Mouse (Mus musculus) c-Kit-positive CD71-negative TER-119-negative erythroid progenitor cells, embryonic 14.5 days (primary cell): Measurements from ENCODE around the gene Pltp.
A peak's percentile ranks its signal among the peaks of the same experiment; 100 is the strongest.
"Not testable (repeated sequence)": the region's sequence is repeated elsewhere in the genome, so short reads cannot be mapped to it uniquely, and the experiment has no call there.

ENCODE experiments used
- DNase-seq: peaks from one replicate; pipeline ENCODE4 v3.0.0-alpha.2; 2013; ENCODE audit warnings: low read depth

Pltp gene

DNA sequence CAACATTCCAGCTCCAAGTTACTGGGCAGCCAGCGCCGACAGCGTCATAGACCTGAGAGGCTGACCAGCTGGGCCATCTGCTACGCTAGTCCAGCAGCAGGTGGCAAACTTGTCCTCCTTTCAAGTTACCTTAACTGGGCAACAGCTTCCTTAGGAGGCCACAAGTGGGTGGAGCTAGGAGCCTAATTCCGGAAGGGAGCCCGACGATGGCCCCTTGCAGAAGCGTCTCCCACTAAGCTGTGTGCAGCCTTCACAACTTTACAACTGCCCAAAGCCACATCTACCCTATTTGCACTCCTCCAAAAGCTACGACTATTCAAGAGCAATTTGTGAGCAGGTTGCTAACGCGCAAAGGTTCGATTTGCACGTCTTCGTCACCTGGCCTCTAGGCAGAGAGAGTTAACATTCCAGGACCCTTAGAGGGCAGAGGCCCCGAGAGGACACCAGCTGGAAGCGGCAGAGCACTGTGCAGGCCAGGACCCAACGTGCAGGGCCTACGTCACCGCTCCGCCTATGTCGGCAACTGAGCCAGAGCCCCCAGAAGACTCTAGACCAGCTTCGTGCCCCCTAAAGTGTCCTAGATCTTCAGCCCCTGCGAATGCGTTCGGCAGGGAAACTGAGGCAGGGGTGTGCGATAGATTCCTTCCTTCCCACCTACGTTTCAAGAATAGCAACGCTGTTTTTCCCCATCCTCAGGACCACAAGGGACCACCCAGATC lies 21.2 kb upstream of the Pltp start:
- DNase-seq = peak; percentile 74

DNA sequence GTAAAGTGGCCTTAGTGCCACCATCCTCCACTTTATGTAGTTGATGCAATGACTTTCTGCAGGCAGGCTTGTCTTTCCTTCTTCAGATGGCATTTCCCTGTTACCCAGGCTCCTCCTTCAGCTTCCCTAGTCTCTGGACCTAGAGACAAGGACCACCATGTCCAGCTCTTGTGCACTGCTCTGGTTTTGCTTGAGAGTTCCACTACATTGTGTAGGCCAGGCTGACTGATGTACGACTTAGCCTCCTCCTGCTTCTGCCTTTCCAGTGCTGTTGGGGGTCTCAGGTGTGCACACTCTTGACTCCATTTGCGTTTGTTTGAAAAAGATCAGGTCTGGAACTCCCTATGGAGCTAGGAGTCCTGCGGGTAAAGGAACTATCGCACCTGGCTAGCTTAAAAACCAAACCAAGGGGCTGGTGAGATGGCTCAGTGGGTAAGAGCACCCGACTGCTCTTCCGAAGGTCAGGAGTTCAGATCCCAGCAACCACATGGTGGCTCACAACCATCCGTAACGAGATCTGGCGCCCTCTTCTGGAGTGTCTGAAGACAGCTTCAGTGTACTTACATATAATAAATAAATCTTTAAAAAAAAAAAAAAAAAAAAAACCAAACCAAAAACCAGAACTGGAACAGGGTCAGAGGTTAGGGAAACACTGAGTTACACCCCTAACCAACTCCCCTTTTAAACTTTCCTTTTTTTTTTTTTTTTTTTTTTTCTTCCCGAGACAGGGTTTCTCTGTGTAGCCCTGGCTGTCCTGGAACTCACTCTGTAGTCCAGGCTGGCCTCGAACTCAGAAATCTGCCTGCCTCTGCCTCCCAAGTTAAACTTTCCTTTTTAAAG lies 20.1 kb upstream of the Pltp start:
- not testable (repeated sequence) for DNase-seq

DNA sequence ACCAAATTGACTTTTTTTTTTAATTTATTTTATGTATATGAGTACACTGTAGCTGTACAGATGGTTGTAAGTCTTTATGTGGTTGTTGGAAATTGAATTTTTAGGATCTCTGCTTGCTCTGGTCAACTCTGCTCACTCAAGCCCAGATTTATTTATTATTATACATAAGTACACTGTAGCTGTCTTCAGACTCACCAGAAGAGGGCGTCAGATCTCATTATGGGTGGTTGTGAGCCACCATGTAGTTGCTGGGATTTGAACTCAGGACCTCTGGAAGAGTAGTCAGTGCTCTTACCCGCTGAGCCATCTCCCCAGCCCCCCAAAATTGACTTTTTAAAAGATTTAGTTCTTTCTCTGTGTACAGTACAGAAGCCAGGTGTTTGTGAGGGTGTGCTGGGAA lies 18.1 kb upstream of the Pltp start:
- DNase-seq = not testable (repeated sequence)

DNA sequence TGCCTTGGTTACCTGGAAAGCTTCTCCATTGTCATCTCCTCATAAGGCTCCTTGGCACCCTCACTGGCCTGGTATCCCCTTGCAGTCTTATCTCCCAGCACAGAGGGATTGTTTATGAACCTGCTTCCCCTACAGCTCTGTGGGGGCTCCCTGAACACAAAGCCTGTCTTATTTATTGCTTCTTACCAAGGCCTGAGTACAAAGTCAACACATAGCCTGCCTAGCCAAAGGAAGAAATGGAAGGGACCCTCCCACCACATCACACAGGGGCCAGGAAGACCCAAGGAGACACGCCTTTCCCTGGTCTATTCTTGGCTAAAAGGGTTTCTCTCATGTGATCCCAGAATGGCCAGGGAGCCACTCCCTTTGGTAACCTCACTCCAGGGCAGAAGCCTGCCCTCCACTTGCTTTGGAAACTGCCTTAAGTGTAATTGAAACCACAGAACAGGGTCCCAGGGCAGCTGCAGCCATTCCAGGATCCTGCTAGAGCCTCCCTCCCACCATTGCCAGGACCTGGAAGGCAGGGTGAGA lies 16.8 kb upstream of the Pltp start:
- no peak for DNase-seq

DNA sequence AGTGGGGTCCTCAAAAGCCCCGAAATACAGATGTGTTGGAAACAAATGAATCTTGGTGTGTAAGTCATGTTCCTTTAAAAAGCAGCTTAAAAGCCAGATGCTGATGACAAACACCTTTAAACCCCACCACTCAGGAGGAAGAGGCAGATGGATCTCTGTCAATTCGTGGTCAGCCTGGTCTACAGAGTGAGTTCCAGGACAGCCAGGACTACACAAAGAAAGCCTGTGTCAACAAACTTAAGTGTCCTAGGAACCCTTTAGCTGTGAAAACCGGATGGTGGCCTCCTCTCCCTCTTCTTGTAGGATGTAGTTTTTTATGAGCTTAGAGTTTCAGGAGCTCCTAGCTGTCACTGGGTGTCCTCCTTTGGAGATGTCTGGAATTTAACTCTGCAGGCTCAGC lies 16.1 kb upstream of the Pltp start:
- no peak for DNase-seq

DNA sequence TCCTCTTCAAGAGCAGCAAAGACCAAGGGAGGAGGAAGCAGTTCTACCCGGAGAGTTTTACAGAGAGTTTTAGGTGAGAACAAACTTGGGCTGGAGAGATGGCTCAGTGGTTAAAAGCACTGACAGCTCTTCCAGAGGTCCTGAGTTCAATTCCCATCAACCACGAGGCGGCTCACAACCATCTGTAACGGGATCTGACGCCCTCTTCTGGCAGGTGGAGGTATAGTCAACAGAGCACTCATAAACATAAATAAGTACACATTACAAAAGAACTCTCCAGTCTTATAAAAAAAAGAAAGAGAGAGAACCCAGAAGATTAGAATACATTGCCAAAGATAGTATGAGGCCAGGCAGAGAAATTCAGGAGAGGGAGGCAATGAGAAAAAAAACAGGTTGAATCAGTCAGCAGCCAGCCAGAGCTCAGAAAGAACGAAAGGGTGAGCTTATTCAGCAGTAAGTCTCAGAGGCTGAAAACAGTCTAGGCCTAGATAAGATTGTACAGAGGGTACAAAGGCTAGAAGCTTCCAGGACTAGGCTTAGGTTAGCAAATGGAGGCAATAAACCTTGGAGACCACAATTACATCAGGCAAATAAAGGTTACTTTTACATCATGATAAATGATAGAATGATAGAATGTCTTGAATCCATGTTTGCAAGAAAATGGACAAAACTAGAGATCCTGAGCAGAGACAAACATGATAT lies 14.2 kb upstream of the Pltp start:
- DNase-seq = no peak

DNA sequence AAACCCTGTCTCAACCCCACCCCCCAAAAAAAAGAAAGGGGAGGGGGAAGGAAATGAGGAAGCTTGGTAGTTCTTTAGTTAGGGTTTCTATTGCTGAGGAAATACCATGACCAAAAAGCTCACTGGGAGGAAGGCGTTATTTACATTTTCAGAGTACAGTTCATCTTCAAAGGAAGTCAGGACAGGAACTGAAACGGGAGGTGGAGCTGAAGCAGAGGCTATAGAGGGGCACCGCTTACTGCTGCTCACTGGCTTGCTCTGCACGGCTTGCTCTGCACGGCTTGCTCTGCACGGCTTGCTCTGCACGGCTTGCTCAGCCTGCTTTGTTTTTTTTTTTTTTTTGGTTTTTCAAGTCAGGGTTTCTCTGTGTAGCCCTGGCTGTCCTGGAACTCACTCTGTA lies 11.0 kb upstream of the Pltp start:
- no peak for DNase-seq

DNA sequence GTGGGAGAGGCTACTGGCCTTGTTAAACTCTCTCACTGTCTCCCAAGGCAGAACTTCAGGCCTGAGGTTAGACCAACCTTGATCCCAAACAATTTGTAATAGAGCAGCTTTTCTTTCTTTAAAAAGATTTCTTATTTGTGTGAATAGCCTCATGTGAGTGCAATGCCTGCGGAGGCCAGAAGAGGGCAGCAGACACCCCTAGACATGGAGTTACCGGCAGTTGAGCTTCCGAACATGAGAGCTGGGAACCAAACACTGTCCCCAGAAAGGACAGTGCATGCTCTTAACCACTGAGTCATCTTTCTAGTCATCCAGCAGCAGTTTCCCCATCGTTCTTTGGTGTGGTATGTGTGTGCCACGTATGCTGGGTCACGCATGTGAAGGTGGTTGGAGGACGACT lies 10.1 kb upstream of the Pltp start:
- no peak for DNase-seq

DNA sequence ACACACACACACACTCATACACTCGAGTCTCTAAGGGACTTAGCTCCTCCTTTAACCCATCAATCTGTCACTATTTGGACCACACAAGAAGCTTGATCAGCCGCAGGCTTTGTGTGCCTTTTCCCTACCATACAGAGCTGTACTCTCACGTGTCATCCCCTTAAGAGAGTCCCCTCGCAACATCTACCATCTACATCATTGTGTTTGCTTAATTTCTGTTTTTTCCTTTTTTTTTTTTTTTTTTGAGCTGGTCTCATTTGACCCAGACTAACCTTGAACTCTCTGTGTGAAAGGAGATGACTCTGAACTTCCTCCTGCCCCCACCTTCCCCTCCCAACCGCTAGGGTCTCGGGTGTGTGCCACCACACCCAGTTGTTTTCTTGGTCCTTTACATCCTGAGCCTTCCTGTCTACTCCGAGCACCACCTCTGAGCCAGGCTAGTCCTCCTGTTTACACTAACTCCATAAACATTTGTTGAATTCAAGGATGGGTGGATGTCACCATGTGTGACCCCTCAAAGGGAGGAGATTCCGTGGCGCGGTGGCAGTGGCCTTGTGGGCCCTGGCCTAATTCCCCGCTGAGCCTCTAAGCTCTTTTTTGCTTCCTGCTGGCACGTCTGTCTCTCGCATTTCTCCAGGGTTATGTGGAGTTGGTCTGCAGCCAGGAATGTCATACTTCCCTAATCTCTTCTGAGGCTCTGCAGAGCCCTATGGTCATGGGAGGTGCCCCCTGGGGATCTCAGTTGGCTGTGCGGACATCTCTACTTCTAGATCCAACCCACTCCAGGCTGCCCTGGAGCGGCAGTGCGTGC lies 9.4 kb upstream of the Pltp start:
- no peak for DNase-seq

DNA sequence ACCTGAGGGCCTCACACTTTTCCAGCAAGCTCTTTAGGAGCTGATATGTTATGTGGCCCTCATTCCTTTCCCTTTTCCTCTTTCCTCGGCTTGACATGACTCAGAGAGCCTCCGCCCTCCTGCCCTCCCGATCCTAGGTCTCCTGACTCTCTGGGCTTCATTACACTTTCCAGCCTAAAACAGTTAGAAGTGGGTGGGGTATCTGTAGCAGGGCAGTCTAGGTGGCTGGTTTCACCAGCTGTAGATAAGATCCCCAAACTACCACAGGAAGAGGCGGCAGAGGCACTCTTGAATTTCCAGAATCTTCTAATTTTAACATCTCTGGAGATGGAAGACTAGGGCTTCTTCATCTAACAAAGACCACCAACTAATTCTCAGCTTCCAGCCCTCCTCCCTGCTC lies 7.1 kb upstream of the Pltp start:
- no peak for DNase-seq

DNA sequence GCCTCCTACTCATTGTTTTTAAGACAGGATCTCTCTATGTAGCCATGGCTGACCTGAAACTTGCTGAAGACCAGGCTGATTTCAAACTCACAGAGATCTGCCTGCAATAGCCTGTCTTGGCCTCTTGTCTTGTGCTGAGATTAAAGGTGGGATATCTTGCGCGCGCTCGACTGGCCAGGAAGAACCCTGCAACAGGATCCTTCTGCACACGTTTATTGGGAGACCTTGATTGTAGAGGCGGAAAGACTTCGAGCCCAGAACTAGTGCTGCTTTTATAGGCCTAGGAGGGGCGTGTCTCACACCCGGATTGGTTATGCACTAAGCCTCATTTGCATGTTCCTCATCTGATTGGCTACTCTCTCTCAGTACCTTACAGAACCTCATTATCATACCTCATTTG lies 5.9 kb upstream of the Pltp start:
- DNase-seq = not testable (repeated sequence)

DNA sequence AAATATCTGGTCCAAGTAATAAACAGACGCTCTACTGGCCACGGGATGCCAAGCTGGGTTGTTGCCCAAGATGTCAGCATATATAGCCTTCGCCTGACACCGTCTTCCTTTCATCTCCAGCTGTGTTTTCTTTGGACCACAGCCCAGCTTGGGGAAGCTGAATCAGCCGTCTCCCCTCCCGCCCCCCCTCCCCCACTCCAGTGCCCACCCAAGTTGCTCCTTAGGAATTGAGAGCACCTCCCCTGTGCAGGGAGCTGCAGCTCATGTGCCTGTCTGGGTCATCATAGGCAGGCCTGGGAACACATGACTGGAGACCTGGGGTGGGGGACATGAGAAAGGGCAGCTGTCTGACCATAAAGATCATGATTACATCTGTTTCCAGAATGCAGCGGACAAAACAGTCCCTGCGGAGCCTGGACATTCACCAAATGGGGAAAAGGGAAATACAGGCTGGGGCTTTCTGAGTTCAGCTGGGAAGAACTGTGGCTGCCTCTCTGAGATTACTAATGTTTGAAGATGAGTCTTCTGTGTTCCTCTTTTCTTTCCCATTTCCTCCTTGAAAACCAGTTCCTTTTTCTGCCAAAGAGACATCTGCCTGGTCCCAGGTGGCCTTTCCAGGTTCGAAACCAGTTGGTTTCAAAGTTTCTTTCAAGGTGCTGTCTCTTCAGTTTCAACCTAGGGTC lies 4.8 kb upstream of the Pltp start:
- DNase-seq = no peak

DNA sequence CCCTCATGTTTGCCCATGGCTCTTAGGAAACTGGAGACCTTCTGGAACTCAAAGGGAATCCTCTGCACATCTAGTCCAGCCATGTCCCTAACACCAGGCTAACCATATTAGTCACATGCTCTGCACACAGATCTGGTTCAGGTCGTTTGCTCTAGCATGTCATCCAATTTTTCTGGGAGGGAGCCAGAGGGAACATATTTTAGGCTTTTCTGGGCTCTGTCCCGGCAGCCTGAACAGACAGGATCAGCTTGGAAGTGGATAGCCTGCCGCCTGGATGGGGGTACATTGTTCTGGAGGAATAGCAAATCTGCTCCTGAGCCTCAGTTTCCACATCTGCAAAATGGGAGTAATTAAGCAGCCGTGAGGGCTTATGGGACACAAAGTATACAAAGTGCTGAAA lies 3.6 kb upstream of the Pltp start:
- DNase-seq = no peak

DNA sequence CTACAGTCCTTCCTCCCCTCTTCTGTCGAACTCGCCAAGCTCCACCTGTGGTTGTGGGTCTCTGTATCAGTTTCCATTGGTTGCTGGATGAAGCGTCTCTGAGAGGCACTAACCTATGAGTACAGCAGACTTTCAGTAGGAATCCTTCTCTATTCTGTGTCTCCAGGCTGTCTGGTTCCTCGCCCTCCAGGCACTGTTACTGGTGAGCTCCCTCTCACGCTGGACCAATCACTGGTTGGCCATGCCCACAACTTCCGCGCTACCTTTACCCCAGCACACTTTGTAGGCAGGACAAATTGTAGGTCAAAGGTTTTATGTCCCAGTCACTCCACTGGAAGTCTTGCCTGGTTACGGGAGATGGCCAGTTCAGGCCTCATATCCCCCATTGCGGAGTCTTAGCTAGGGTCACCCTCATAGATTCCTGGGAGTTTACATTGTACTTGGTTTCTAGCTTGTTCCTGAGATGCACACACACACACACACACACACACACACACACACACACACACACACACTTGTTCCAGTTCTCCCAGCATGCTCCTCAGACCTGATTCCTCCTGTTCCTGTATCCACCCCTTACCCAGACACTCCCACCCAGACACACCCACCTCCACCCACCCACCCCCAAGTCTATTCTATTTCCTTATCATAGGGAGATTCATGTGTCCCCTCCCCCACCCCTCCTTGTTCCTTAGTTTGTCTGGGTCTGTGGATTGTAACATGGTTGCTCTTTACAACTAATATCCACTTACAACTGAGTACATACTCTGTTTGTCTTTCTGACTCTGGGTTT lies 2.3 kb upstream of the Pltp start:
- no peak for DNase-seq

DNA sequence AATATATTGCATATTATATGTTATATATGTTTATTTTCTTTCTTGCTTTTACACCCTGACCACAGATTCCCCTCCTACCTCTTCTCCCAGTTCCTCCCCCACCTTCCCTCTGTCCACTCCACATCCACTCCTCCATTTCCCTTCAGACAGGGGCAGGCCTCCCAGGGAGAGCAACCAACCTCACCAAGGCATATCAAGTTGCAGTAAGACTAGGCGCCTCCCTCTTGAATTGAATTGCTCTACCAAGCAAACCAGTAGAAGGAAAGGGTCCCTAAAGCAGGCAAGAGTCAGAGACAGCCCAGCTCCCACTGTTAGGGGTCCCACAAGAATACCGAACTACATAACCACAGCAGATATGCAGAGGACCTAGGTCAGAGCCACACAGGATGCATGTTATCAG lies 1.6 kb upstream of the Pltp start:
- no peak for DNase-seq

DNA sequence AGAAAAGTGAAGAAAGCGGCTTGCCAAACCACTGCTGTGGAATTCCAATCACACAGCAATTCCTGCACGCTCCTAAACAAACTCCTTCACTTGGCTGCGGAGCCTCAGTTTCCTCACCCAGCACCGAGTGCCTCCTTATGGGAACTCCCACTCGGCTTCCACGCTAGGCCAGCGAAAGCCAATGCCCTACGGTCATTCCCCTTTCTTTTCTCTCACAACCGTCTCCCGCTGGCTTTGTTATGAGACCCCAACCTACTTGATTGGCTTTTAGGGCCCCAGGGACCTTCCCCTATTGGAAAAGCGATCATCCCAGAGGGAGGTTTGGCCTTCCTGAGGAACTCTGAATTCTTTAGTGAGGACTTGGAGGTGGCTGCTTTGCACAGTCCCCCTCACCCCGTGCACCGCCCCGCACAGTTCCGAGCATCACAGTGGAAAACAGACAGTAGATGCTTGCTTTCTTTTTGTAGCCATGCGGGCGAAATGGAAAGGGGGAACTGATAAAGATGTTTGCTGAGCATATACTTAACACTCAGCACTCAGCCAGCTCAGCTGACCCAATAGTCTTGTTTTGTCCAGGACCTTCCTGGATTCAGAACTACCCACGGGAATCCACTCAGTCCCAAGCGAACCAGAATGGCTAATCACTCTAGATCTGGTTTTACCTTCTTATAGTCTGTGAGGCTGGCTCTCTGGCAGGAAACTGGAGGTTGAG lies 487 bp upstream of the Pltp start:
- no peak for DNase-seq

DNA sequence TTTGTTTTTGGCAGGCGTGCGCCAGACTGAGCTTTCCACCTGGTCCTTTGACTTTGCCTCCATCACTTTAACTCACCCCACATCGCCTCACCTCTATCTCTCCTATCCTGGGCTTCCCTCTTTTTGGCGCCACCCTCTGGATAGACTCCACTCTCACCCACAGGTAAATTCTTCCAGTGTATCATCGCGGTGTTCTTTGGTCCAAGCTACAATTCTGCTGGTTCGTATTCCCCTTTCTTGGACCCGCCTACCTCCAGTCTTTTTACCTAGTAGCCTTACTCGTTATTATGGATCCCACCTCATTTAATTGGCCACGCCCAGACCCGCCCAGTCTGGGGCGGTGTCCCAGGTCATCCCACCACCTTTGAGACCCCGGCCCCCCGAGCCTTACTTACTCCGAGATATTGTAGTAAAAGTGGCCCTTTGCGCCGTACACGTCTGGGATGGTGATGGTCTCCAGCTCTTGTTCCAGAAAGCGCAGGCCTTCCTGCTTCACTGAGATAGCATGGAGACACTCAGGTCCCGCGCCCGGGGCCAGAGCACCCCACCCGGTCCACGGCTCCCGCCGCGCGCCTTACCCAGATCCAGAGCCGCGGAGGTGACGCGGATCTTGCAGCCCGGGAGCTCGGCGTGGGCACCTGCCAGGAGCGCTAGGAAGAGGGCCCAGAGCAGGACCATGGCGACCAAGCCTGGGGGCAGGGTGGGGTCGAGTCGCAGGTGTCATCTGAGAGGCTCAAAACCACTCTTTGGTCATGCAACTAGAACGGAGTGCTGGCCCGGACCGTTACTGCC lies 1.0 kb downstream of the Pltp start:
- DNase-seq = no peak

DNA sequence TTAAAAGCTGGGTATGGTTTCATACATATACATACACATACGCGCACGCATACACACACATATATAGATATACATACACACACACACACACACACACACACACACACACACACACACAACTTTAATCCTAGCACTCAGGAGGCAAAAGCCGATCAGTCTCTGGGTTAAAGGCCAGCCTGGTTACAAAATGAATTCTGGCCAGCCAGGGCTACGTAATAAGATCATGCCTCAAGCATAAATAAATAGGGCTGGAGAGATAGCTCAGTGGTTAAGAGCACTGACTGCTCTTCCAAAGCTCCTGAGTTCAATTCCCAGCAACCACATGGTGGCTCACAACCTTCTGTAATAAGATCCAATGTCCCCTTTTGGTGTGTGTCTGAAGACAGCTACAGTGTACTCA lies 1.9 kb downstream of the Pltp start:
- DNase-seq = not testable (repeated sequence)

DNA sequence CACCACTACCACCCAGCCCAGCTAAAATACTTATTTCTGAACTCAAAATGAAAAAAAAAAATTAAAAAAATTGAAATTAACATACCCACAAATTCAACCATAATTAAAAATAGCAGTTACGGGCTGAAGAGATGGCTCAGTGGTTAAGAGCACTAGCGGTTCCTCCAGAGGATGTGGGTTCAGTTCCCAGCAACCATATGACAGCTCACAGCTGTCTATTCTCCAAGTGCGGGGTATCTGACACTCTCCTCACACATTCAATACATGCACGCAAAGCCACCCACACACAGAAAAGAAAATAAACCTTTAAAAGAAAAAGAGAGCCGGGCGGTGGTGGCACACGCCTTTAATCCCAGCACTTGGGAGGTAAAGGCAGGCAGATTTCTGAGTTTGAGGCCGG lies 7.5 kb downstream of the Pltp start:
- DNase-seq = no peak
